Mouse (Mus musculus) heart, postnatal 25 days (tissue): ENCODE results near the gene Hdac1. TPM values are rescaled to one million over a fixed set of nuclear protein-coding genes. Genes with fewer than 3 reads are reported as not detected.

Source experiments
- DNase-seq: peaks from one replicate; pipeline ENCODE4 v3.0.0; 2022; ENCODE audit warnings: low spot score
- intact Hi-C: fragments of 180-260 bp; cut with DNase I; formaldehyde crosslinking; loops from one replicate; pipeline ENCODE4 v1.15.1; 2025
- total RNA-seq, 2 experiments: library from RNA; stranded (reverse); gene quantifications; 2 replicates each; pipeline ENCODE4 v1.2.3; 2021

Gene Hdac1
- total RNA-seq, 2 experiments from 2014 or later, result 15.9 to 18.6 TPM

DNA sequence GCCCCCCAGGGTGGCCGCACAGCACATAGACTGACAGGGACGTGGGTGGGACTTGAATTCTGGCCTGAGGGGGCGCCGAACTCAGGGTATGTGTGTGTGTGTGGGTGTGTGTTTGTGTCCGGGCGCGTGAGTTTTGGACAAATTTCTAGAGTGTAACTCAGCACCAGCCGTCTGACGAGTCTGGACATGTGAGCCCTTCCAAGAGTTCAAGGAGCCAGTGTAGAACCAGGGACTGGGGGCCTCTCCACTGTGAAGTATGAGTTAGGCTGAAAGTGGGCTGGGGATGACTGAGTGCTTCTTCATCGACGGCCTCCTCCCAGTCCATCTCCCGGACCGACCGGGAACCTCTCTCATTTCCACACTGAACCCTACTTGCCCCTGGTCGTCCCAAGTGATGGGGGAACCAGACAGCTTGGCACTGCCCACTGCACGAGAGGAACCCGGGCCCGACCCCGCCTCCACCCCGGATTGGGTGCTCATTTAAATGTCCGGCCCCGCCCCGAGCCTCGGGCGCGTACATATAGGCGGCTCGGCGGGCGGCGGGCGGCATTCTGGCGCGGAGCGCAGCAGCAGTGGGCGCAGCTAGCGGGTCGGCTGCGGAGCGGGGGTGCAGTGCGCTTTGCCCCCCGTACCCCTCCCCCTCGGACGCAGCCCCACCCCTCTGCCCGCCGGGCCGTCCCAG, 29.3 kb downstream of the Hdac1 start, which contains the start of gene Marcksl1:
Gene Marcksl1, plus strand, starts transcription at position 496 of the 682 bp plus-strand sequence.
- peak; percentile 76 for DNase-seq
- intact Hi-C loops, result no loop called here

DNA sequence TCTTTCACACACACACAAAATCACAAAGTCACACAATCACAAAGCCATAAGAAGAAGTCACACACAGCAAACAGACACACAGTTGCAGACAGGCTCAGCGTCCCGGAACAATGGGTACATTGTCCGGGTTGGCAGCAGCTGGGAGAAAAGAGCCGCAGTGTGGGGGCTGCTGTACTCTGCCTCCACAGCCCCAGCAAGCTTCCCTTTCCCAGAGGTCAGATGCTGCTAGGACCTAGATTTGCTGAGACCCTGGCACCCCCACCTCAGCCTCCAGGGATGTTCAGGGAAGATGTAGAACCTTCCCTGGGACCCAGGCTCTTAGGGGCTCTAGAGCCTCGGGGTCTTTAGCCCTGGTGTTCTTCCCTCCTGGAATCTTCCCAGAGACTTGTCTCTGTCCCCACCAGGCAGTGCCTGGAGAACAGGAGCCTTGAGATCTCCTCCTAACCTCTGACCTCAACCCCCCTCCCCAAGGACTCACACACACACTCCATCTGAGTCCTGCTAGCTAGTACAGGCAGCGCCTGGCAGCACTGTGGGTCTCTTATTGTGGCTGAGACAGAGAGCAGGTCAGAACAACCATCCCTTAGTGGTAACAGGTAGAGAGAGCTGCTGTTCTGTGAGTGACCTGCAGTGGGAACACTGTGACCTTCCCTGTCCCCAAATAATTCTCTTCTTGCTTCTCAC, 31.0 kb downstream of the Hdac1 start:
- intact Hi-C loops, result no loop called here
- no peak for DNase-seq

DNA sequence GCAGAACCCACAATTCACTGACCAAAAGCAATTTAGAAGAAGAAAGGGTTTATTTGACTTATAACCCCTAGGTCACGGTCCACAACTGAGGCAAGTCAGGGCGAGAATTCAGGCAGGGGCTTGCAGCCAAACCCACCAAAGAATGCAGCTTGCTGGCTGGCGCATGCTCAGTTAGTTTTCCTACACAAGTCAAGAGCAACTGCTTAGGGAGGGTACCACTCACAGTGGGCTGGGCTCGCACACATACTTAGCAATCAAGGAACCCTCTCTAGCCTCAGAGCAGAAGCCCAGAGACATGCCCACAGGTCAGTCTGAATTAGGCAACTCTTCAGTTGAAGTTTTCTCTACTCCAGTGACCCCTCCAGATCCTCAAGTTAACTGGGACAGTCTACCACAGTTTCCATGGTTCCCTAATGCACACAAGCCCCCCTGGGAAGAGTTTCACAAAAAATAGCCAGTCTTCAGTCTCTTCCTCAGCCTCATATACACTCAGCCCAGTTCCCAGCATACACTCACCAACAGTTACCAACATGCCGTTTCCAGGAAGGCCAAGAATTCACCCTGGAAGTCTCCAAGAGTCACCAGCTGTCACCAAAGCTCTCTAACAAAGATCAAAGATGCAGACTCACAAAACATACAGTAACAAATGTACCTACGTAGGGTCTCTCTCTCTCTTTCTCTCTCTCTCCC, 31.6 kb downstream of the Hdac1 start:
- intact Hi-C loops, result no loop called here
- DNase-seq, result no peak

DNA sequence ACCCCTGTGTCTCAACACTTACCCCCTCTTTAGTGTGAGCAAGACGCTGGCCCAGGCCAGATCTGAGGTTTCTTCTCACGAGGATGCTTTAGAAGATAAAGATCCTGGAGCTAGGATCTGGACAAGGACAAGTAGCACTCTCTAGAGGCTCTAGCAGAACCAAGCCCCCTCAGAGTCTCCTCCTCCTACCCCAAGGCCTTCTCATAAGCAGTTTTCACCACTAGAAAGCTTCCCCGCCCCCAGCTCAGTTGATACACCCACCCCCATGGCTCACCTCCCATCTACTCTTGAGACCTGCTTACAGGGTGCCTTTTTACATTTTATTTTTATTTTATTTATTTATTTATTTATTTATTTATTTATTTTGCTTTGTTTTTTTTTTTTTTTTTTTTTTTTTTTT, 32.9 kb downstream of the Hdac1 start:
- intact Hi-C loops, result no loop called here
- DNase-seq, result no peak

DNA sequence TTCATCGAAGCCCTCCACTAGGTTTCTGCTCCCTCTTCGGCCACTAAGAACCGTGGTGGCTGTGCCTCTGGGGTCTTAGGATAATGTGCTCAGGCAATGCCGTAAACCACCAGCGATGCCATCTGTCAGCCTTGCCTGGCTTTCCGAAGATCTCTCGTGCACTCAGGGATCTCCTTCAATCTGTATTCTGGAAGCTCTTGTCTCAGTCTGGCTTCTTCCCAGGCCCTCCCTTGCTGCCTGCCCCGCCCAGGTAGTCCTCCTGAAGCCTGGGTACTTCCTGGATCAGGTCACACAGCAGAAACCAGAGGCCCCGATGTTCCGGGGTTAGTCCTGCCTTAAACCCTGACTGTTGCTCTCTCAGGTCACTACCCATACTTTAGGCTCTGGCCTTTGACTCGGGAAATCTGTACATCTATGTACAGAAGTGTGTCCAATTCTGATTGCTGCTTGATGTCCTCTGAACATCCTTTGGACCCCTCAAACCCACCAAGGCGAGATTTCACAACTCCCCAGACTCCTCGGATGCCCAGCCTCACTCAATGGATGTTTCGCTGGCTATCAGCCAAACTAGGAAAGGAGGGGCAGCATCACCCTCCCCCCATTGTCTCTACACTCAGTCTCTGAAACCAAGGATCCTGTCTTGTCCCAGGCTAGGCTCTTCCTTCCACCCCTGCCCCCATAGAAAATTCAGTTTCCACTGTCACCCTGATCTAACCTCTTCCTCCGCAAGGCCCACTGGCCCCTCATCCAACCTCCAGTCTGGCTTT, 33.5 kb downstream of the Hdac1 start:
- DNase-seq, result no peak
- intact Hi-C loops, result no loop called here

DNA sequence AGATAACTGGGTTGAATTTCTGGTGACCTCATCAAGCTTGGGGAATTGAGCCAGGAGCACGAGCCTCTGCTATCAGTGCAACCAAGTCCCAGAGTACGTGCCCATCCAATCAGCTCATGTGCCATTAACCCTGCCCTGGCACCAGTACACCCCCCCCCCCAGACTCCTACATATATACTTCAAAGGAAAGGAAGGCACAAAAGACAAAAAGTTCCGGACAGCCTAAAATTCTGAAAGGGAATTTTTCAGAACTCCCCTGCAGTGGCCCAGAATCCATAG, 34.3 kb downstream of the Hdac1 start:
- intact Hi-C loops, result no loop called here
- no peak for DNase-seq

DNA sequence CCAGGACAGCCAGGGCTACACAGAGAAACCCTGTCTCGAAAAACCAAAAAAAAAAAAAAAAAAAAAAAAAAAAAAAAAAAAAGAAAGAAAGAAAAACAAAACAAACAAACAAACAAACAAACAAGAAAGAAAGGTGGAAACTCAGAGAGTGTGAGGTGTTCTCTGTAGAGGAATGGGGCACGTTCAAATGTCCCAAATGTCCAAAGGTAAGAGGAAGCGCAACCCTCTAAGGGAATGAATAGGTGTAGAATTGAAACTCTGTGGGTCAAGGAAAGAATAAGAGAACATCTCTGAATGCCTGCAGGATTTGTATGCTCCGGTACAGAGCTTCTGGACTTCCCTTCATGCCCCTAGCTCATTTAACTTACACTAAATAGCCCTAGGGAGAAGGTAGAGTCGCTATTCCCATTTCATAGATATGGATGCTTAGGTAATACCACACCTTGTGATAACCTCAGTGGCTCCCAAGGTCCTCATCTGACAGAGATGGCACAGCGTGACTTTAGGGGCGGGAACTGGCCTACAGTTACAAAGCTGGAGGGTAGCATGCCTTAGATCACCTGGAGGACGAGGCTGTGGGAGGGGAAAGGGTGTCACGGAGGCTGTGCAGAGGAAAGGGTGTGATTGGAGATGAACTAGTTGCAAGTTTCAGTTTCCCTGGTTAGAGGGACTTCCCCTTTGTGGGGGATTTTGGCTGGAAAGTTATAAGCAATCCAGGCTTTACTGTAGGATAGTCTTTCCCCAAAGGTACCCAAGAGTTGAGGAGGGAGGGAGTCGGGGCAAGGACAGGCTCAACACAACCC, 34.9 kb downstream of the Hdac1 start:
- DNase-seq, result no peak
- intact Hi-C loops, result no loop called here

DNA sequence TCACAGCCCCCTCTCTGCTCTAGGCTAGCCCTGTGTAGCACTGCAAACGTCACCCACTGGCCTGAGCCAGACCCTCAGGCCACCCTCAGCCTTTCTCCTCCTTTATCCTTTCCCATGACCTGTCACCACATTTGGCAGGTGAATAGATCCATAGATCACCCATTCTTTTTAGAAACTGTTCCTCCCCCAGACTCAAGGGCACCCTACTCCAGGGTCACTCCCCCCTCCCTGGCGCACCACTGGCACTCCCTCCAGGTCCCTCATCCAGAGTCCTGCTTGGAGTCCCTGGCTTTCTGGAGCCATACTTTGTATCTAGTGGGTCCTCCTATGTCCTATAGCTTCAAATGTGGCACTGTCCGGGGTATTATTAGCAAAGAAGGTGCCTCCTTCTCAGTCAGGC, 37.0 kb downstream of the Hdac1 start:
- intact Hi-C loops, result no loop called here

DNA sequence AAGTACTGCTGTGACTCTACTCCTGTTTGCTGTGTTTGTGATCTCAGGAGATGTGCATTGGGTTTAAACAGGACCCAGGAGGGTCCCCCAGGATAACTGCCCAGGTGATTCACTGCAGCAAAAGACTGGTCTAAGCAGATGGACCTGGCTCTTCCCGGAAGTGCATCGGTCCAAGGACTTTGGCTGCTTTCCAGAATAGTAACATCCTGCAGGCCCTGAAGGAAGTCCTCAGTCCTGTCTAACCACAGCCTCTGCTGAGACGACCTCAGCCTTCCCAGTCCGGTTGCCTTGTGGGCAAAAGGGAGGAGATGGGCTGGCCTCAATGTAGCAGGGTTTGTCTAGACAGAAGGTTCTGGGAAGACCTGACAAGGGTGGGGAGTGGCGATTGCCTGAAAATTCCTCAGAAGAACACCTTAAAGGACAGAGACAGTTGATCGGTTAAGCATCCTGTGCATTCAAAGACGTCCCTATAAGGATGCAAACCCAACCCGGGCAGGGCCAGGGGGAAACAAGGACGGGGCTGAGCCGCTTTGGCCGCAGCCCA, 39.5 kb downstream of the Hdac1 start:
- DNase-seq, result no peak
- intact Hi-C loops, result no loop called here

More for the DNA sequence above, 37.0 kb downstream of the Hdac1 start:
- DNase-seq, result no peak

DNA sequence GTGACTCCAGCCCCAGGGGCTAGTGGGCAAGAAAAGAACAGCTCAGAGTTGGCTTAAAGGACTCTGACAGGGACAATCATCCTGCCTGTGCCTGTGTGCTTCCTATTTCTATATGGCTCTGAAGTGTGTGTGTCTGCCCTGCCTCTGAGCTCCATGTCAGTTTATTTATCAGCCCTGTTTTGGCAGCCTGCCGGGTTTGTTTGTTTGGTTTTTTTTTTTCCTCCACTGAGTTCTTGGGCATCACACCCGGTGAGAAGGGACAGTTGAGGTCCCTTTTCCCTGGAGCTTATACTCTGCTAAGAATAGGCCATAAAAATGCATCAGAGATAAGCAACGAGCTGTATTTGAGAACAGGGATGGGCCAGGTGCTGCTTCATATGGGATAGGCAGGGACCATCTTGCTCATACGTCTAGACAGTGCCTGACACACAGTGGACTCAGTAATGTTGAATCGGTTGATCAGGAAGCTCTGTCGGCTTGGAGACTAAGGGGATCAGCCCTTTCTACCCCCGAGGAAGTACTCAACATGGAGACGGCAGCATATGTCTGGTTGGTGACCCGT, 40.1 kb downstream of the Hdac1 start:
- intact Hi-C loops, result no loop called here
- DNase-seq, result no peak

DNA sequence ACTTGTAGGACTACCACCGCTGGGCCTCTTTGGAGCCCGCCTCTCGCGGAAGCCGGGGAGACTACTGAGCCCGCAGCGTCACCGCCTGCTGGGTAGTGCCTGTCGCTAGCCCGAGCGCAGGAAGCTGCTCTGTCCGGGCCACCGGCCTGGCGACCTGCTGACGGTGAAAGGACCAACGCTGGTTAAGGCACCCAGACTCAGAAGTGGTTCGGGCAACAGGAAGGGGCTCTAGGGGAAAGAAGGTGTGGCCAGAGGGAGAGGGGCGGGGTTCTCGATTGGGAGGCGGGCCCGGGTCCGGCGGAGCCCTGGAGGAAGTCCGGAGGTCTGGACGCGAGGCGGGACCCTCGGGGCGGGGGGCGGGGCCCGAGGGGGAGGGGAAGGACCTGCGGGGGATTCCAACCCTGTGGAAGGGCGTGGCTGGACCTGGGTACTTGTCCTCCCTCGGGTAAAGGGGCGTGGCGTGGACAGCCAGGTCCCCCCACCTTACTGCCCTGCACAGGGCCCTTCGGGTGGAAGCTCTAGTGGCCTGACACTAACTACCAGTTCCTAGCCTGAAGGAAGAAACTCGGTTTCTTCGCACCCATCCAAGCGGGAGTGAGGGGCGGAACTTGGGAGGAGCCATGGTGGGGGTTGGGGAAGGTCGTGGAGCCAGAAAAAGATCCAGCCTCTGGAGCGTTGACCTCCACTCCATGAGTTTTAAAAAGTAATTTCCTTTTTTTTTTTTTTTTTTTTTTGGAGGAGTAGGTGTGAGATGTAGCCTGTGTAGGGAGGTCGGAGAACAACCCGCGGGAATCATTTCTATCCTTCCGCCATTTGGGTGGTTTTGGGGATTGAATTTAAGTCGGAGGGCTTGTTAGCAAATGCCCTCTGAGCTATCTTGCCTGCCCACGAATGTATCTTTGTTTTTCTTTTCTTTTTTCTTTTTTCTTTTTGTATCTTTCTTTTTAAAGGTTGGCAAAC, 41.6 kb downstream of the Hdac1 start:
- DNase-seq, result peak; percentile 86
- intact Hi-C loops, result no loop called here

DNA sequence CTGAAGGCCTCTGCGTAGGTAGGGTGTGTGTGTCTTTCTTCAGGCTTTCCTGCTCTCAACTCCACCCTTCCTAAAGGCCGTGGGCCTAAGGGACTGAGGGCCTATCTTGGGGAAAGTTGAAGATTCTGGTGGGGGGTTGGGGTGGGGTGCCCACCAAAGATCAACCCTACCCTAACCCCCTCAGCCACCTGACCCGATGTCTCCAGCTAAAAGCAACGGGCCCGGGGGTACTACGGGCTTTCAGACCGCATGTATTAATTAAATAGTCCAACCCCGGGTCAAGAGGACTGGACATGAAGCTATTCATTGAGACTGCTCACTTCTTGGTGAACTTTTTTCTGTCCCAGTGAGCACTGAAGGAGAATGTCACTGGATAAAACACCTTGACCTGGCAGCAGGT, 42.5 kb downstream of the Hdac1 start:
- intact Hi-C loops, result no loop called here
- no peak for DNase-seq

DNA sequence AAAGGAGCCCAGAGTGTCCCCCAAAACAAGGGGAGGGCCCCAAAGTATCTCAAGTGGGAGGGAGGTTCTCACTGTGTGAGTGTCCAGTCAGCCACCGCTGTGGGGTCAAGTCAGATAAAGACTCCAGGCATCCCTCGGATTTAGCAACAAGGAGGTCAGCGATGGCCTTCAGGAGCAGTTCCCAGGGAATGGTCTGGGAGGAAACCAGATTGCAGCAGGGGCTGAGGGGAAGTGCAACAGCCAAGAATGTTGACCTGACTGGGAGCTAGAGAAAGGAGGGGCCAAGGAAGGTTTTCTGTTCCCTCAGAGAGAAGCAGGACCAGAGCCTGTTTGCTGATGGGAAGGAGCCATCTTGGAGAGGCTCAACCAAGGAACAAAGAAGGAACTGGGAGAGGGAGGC, 43.6 kb downstream of the Hdac1 start:
- DNase-seq, result no peak
- intact Hi-C loops, result no loop called here

DNA sequence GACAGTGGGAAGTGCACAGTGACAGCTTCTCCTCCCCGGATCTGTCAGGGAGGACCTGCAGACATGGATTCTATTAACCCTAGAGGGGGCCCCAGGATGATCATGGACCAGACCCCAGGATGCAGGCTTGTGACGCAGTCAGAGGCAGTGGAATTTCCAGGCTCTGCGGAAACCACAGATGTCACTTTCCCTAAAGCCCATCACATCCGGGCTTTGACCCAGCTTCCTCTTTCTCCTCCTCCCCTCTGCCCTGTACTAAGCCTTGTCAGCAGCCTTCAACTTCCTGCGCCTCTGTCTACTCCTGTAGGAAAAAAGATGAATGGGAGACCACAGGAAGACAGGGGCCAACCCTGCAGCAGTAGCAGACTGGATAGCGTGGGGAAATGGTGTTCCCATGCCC, 45.9 kb downstream of the Hdac1 start:
- DNase-seq, result peak; percentile 19
- intact Hi-C loops, result no loop called here

DNA sequence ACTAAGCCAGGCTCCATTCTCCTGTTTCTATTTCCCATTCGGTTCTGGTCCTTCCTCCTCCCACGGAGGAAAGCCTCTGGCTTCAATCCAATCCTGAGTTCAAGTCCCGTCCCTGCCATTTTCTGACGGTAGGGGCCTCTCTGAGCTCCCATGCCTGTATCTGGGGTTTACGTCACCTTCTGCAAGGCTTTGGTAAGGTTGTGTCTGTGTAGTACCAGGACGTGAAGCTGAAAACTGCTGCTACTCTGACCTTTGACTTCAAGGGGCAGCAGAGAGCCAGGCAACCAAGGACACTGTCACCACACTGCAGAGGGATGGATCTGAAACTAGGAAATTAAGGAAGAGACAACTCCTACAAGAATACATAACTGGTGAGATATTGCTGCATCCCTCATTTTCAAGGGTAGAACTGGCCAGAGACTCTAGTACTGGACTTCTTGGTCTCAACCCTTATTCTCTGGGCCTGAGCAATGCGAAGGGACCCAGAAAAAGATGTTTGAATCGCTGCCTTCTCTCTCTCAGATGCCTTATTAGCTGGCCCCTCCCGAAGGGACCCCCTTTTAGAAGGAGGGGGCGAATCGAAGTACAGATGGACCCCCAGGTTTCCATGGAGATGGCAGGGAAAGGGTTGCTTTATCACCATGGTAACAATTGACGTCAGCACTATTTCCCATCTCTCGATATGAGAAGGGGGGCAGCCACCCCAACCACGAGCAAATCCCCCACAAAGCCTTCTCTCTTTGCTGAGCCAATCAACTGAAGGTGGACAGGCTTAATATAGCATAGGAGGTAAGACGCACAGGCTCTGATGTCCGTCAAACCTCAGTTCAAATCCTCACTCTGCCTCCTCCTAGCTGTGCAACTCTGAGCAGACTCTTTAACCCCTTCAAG, 46.6 kb downstream of the Hdac1 start:
- intact Hi-C loops, result no loop called here
- DNase-seq, result no peak

DNA sequence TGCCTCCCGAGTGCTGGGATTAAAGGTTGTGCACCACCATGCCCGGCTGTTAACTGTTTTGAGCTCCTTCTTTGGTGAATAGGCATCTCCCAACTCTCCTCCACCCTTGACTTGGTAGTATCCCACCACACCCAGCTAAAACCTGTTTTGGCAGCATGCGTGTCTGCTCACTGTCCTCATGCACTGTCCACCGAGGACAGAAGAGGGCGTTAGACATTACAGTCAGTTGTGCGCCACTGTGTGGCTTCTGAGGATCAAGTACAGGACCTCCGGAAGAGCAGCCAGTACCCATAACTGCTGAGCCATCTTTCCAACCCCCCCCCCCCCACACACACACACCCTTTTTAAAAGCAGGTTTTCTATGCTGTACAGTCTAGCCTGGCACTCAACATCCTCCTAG, 47.8 kb downstream of the Hdac1 start:
- intact Hi-C loops, result loop anchor here (5.0 kb wide), 1 partner anchor 113 kb away; no protein-coding TSS in a partner anchor

More for the DNA sequence above, 47.8 kb downstream of the Hdac1 start:
- DNase-seq, result no peak
